ENCODE assay signal across 8 mouse cellular contexts in the genomic region with DNA sequence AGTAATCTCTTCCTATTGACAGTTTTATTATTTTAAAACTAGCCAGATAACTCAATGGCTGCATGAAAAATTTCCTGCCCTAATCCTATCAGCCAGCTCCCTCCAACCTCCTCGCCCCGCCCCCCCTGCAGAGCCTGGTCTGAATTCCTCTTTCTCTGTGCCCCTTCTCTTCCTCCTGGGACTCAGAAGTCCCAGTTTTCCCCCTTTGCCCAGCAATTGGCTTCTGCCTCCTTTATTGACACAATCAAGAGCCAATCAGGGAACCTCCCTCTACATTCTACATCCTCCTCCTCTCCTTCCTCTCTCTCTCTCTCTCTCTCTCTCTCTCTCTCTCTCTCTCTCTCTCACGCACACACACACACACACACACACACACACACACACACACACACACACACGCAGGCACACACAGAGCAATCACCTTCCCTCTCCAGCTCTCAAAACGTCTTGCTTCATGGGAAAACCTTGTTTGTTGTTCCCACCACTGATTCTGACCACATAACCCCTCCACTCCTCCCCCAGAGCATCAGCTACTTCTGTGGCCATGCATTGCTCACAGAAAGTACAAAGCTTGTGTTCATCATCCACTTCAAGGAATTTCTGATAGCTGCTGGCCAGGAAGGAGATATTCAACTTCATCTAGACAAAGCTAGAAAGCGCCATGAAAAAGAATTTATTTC. TPM values are rescaled to one million over a fixed set of nuclear protein-coding genes. Genes with fewer than 3 reads are reported as not detected.
DNase-seq lines count a peak whose midpoint lies in the region; ATAC-seq lines count a peak whose summit lies in the region.

No protein-coding gene starts in this region.

- H3K4me2 ChIP-seq in kidney, embryonic 16.5 days (replicated peaks; ENCODE audit: low read depth, low read length), result peak overlapping the region; percentile 14; the same call in 1 of the 2 replicates

- peak; percentile 78 for ATAC-seq in kidney, embryonic 16.5 days (ENCODE audit: low FRiP score, low TSS enrichment)

- no peaks in the 10 kb centered on the region for H3K27me3 ChIP-seq in kidney, embryonic 16.5 days (ENCODE audit: insufficient read depth, low read length)

- no peak overlapping the region for H3K27ac ChIP-seq in kidney, embryonic 16.5 days (ENCODE audit: low read length)

- no peak overlapping the region for H3K9ac ChIP-seq in kidney, embryonic 16.5 days (replicated peaks; ENCODE audit: low read length)

- WGBS in kidney, embryonic 16.5 days, result 29% methylated on average over 5 of the region's 6 CpGs

- peak; percentile 17 for DNase-seq in kidney, adult 9 months
- DNase-seq in kidney, adult 18-20 months, result no peak
- peak; percentile 57 to 65 for DNase-seq in cerebellum, postnatal 10 days
- peak; percentile 51 to 68 for DNase-seq in heart, adult 9 months (ENCODE audit: low spot score in 2 of 2)
- peak; percentile 28 for DNase-seq in lung, postnatal 14 days
- peak; percentile 67 for DNase-seq in skeletal muscle tissue, adult 2 months (ENCODE audit: low read depth, low spot score)
- no peak for DNase-seq in gastrocnemius, postnatal 10 days

- no peaks in the 10 kb centered on the region for H3K9me3 ChIP-seq in kidney, embryonic 16.5 days (ENCODE audit: low read length)

- H3K36me3 ChIP-seq in kidney, embryonic 16.5 days (ENCODE audit: insufficient read depth, low read length), result no peaks in the 10 kb centered on the region

- no peak overlapping the region for H3K4me3 ChIP-seq in kidney, embryonic 16.5 days (ENCODE audit: low read length)

- H3K4me1 ChIP-seq in kidney, embryonic 16.5 days (ENCODE audit: insufficient read depth, low read length), result no peaks in the 10 kb centered on the region; the same call in 1 of the 2 replicates

RNA-seq across cellular contexts. Expression of gene Gtf3c4, which starts 47.1 kb away (rescaled TPM):
- polyA plus RNA-seq in kidney, embryonic 16.5 days (2015; fragmentation: Nextera tagmentation; extraction: Ambion mirVana), result 16.0 and 16.7 TPM in 2 replicates
- total RNA-seq in gastrocnemius, postnatal 10 days (2021), result 10 to 100 TPM; 17.2 to 19.3 TPM

RNA-seq across cellular contexts. Expression of gene Ddx31, which starts 47.1 kb away (rescaled TPM):
- polyA plus RNA-seq in kidney, embryonic 16.5 days (2015; fragmentation: Nextera tagmentation; extraction: Ambion mirVana), result 14.1 and 14.3 TPM in 2 replicates
- 1 to 10 TPM; 3.4 to 5.7 TPM for total RNA-seq in gastrocnemius, postnatal 10 days (2021)

Comparison
In these comparisons a context has a peak if more than half of its experiments do, and no peak if none do; other contexts are left out.
1. DNase-seq: peak in kidney, adult 9 months (single experiment), cerebellum, postnatal 10 days (2 of 2), heart, adult 9 months (2 of 2), lung, postnatal 14 days (single experiment) and skeletal muscle tissue, adult 2 months (single experiment); none in kidney, adult 18-20 months (single experiment) and gastrocnemius, postnatal 10 days (single experiment).